Mouse (Mus musculus): ENCODE measurements at regions not wholly inside any gene's neighbourhood (a gene's known extent, or its start where the extent isn't known, plus 50 kb on each side); places are given as distances from the start of the nearest gene placed in this dataset.

GRCm38 (mm10) chr15:45453797-45454196 lies 5319.6 kb downstream of the 9330182O14Rik start:
- DNase-seq: peak; percentile 48 to 55
- intact Hi-C loops (cut with DNase I): no loop called here

- DNase-seq: no peak
- intact Hi-C loops (cut with DNase I): no loop called here
Measured at GRCm38 (mm10) chr15:45470425-45470824, 5336.3 kb downstream of the 9330182O14Rik start.

GRCm38 (mm10) chr15:45473191-45473590 lies 5339.0 kb downstream of the 9330182O14Rik start:
- intact Hi-C loops (cut with DNase I): no loop called here

GRCm38 (mm10) chr15:45510271-45510670 lies 5376.1 kb downstream of the 9330182O14Rik start:
- no peak for DNase-seq
- intact Hi-C loops (cut with DNase I): no loop called here

More at GRCm38 (mm10) chr15:45473191-45473590, 5339.0 kb downstream of the 9330182O14Rik start:
- no peak for DNase-seq
